Mouse (Mus musculus) CH12.LX (cell line): ENCODE measurements around the gene Dvl2. TPM values are rescaled to one million over a fixed set of nuclear protein-coding genes. Genes with fewer than 3 reads are reported as not detected.

Experiments used
- DNase-seq: peaks from one replicate; pipeline ENCODE4 v3.0.0-alpha.2; 2013; ENCODE audit errors: extremely low read depth
- H3K27ac ChIP-seq: 2 replicates; pipeline ENCODE4 v1.5.1; 2012; ENCODE audit warnings: low read depth, mild to moderate bottlenecking, control low read depth, moderate library complexity; ENCODE audit not compliant: insufficient read depth
- H3K27me3 ChIP-seq: replicated peaks from 2 replicates; pipeline ENCODE3; 2012; ENCODE audit warnings: inconsistent platforms
- H3K36me3 ChIP-seq, 2 experiments: replicated peaks in 1 of 2; 2 replicates each; pipeline versions ENCODE3 to v1.6.1; 2012; ENCODE audit warnings: inconsistent platforms in 1 of 2, low read length in 1 of 2, mild to moderate bottlenecking in 1 of 2, mixed read lengths in 1 of 2, moderate library complexity in 1 of 2; ENCODE audit not compliant: control insufficient read depth in 1 of 2, insufficient read depth in 1 of 2
- H3K4me1 ChIP-seq, 2 experiments: 2 replicates each; pipeline ENCODE4 v1.6.1; 2012; ENCODE audit warnings: inconsistent platforms in 1 of 2, moderate library complexity in 1 of 2; ENCODE audit not compliant: insufficient read depth in 2 of 2, control insufficient read depth in 1 of 2
- H3K4me2 ChIP-seq: 2 replicates; pipeline ENCODE4 v1.6.1; 2012; ENCODE audit warnings: low read depth, mild to moderate bottlenecking, control low read depth; ENCODE audit not compliant: poor library complexity, insufficient read depth, severe bottlenecking
- H3K4me3 ChIP-seq, 3 experiments: fragments of 150-350 bp in 1 of 3; sonication (generic) in 1 of 3; replicated peaks in 1 of 3; 2 replicates each; pipeline versions ENCODE3 to v1.5.1; 2011 to 2012; ENCODE audit warnings: low read depth in 2 of 3, low read length in 2 of 3, mild to moderate bottlenecking in 2 of 3, moderate library complexity in 2 of 3, control low read depth in 1 of 3, improper control_type of control experiment in 1 of 3, inconsistent platforms in 1 of 3, mixed read lengths in 1 of 3; ENCODE audit not compliant: poor library complexity in 1 of 3
- H3K79me2 ChIP-seq: replicated peaks from 2 replicates; pipeline ENCODE4 v1.6.1; 2012; ENCODE audit warnings: mild to moderate bottlenecking, moderate library complexity; ENCODE audit not compliant: control insufficient read depth, poor library complexity, insufficient read depth, severe bottlenecking; ENCODE audit errors: extremely low read depth
- H3K9ac ChIP-seq: 2 replicates; pipeline ENCODE4 v1.6.1; 2012; ENCODE audit warnings: low read depth, mild to moderate bottlenecking, control low read depth, moderate library complexity; ENCODE audit not compliant: insufficient read depth
- H3K9me3 ChIP-seq: replicated peaks from 2 replicates; pipeline ENCODE3; 2012; ENCODE audit warnings: low read length, inconsistent platforms, mixed read lengths
- BHLHE40 ChIP-seq: IDR thresholded peaks from 2 replicates; pipeline ENCODE4 v1.6.1; 2011; ENCODE audit warnings: mild to moderate bottlenecking, low read depth, low read length, improper control_type of control experiment
- CHD1 ChIP-seq: IDR thresholded peaks from 2 replicates; pipeline ENCODE4 v1.6.1; 2012; ENCODE audit warnings: low read depth, low read length, improper control_type of control experiment, inconsistent platforms
- CTCF ChIP-seq, 2 experiments: IDR thresholded peaks in 1 of 2; conservative IDR thresholded peaks in 1 of 2; 2 replicates each; pipeline ENCODE4 v1.5.1; 2011 to 2012; ENCODE audit warnings: low read depth in 2 of 2, low read length in 2 of 2, improper control_type of control experiment in 1 of 2, inconsistent platforms in 1 of 2, mild to moderate bottlenecking in 1 of 2, moderate library complexity in 1 of 2
- E2F4 ChIP-seq: IDR thresholded peaks from 2 replicates; pipeline ENCODE4 v1.6.1; 2011; ENCODE audit warnings: low read depth, low read length, improper control_type of control experiment; ENCODE audit not compliant: insufficient replicate concordance
- ELF1 ChIP-seq: IDR thresholded peaks from 2 replicates; pipeline ENCODE4 v1.6.1; 2014; ENCODE audit warnings: low read depth, mild to moderate bottlenecking, inconsistent platforms, low read length, improper control_type of control experiment
- EP300 ChIP-seq: IDR thresholded peaks from 2 replicates; pipeline ENCODE4 v1.6.1; 2011; ENCODE audit warnings: low read length, improper control_type of control experiment
- ETS1 ChIP-seq: conservative IDR thresholded peaks from 2 replicates; pipeline ENCODE4 v1.6.1; 2012; ENCODE audit warnings: low read depth, mild to moderate bottlenecking, inconsistent platforms, low read length, improper control_type of control experiment, moderate library complexity
- GABPA ChIP-seq: IDR thresholded peaks from 2 replicates; pipeline ENCODE4 v1.6.1; 2012; ENCODE audit warnings: low read depth, low read length, improper control_type of control experiment, inconsistent platforms; ENCODE audit not compliant: insufficient replicate concordance
- IRF4 ChIP-seq: IDR thresholded peaks from 2 replicates; pipeline ENCODE4 v1.6.1; 2014; ENCODE audit warnings: low read depth, mild to moderate bottlenecking, inconsistent platforms, low read length, improper control_type of control experiment
- JUN ChIP-seq: IDR thresholded peaks from 2 replicates; pipeline ENCODE4 v1.6.1; 2011; ENCODE audit warnings: low read depth, mild to moderate bottlenecking, low read length, improper control_type of control experiment, moderate library complexity; ENCODE audit not compliant: insufficient read depth
- KAT2A ChIP-seq: IDR thresholded peaks from 2 replicates; pipeline ENCODE4 v1.6.1; 2012; ENCODE audit warnings: low read length, improper control_type of control experiment, inconsistent platforms; ENCODE audit not compliant: insufficient replicate concordance
- MAFK ChIP-seq: IDR thresholded peaks from 2 replicates; pipeline ENCODE4 v1.6.1; 2011; ENCODE audit warnings: low read length, improper control_type of control experiment; ENCODE audit not compliant: insufficient replicate concordance
- MAX ChIP-seq: IDR thresholded peaks from 2 replicates; pipeline ENCODE4 v1.6.1; 2011; ENCODE audit warnings: low read length, improper control_type of control experiment
- MAZ ChIP-seq: IDR thresholded peaks from 2 replicates; pipeline ENCODE4 v1.6.1; 2012; ENCODE audit warnings: low read depth, mild to moderate bottlenecking, inconsistent platforms, low read length, improper control_type of control experiment, moderate library complexity
- MXI1 ChIP-seq: IDR thresholded peaks from 2 replicates; pipeline ENCODE4 v1.6.1; 2011; ENCODE audit warnings: mild to moderate bottlenecking, low read depth, low read length, improper control_type of control experiment
- MYC ChIP-seq: IDR thresholded peaks from 2 replicates; pipeline ENCODE4 v1.6.1; 2011; ENCODE audit warnings: low read depth, mild to moderate bottlenecking, improper control_type of control experiment, low read length
- NELFE ChIP-seq: IDR thresholded peaks from 2 replicates; pipeline ENCODE4 v1.6.1; 2011; ENCODE audit warnings: low read depth, low read length, improper control_type of control experiment
- PAX5 ChIP-seq: IDR thresholded peaks from 2 replicates; pipeline ENCODE4 v1.6.1; 2012; ENCODE audit warnings: low read length, inconsistent platforms, mixed read lengths
- POLR2A ChIP-seq: IDR thresholded peaks from 2 replicates; pipeline ENCODE4 v1.6.1; 2011; ENCODE audit warnings: low read depth, mild to moderate bottlenecking, improper control_type of control experiment, low read length
- RAD21 ChIP-seq: IDR thresholded peaks from 2 replicates; pipeline ENCODE4 v1.6.1; 2011; ENCODE audit warnings: low read depth, mild to moderate bottlenecking, low read length, improper control_type of control experiment, moderate library complexity
- TCF12 ChIP-seq: IDR thresholded peaks from 2 replicates; pipeline ENCODE4 v1.6.1; 2014; ENCODE audit warnings: low read depth, mild to moderate bottlenecking, inconsistent platforms, low read length, improper control_type of control experiment
- USF1 ChIP-seq: IDR thresholded peaks from 2 replicates; pipeline ENCODE4 v1.6.1; 2014; ENCODE audit warnings: low read depth, mild to moderate bottlenecking, inconsistent platforms, low read length, improper control_type of control experiment
- ZC3H11A ChIP-seq: IDR thresholded peaks from 2 replicates; pipeline ENCODE4 v1.6.1; 2012; ENCODE audit warnings: low read depth, mild to moderate bottlenecking, inconsistent platforms, low read length, improper control_type of control experiment
- ZKSCAN1 ChIP-seq: IDR thresholded peaks from 2 replicates; pipeline ENCODE4 v1.6.1; 2012; ENCODE audit warnings: low read depth, inconsistent platforms, low read length, improper control_type of control experiment, borderline replicate concordance
- ZNF384 ChIP-seq: IDR thresholded peaks from 2 replicates; pipeline ENCODE4 v1.6.1; 2012; ENCODE audit warnings: low read depth, low read length, improper control_type of control experiment, inconsistent platforms
- dilution Hi-C: fragments of 300-500 bp; cut with MboI; formaldehyde crosslinking; loops from 2 replicates; pipeline ENCODE4 v1.14.3; 2020; ENCODE audit warnings: low sequenced_read_pairs; ENCODE audit not compliant: extremely low pct_unique_long_range_greater_than_20kb, extremely low pct_ligation_motif_present
- in situ Hi-C: fragments of 300-500 bp; cut with MboI; formaldehyde crosslinking; loops from 3 replicates; pipeline ENCODE4 v1.14.3; 2019; ENCODE audit warnings: low sequenced_read_pairs, low pct_ligation_motif_present, low pct_unique_long_range_greater_than_20kb, mixed read lengths
- polyA plus RNA-seq: library from polyadenylated mRNA; unstranded; fragments of >175 nt; gene quantifications from 2 replicates; pipeline ENCODE4 v1.2.1, GENCODE M21; 2012; ENCODE audit warnings: low read depth; ENCODE audit not compliant: insufficient read length
- total RNA-seq, 2 experiments: library from RNA; depleted of rRNA; stranded (reverse); fragments of 300-350 nt in 1 of 2; fragments of >200 nt in 1 of 2; gene quantifications; 2 replicates each; pipeline ENCODE4 v1.2.3; 2012 to 2014

The Dvl2 gene
- total and polyA plus RNA-seq, 3 experiments: 15.1 to 30.6 (median 27.1) TPM

DNA sequence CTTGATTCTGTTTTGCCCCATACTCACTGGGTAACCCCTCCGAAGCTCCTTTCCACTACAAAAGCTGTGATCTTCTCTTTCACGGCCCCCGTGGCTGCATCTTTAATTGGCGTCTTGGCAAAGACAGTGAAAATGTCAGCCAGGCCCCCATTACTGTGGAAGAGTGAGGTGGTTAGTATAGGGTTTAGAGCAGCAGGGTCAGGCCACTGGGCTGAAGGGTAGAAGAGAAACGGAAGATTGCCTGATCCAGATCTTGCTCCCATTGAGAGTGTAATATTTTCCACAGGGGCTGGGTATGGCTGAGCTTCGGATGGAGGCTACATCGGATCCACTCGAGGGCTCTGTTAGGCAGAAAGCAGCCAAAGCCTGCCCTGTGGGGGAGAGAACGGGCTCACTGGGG is 12.5 kb downstream of the Dvl2 start:
- Histone ChIP-seq H3K9ac (no peak overlapping the region), H3K27ac (no peak overlapping the region), H3K79me2 (no peaks in the 10 kb centered on the region), H3K27me3 (no peaks in the 10 kb centered on the region), H3K4me3 (no peak overlapping the region), H3K4me2 (no peak overlapping the region), H3K4me1 (peaks cover 14 to 21% of the 10 kb centered on the region in 2 experiments), H3K9me3 (no peaks in the 10 kb centered on the region), H3K36me3 (peaks cover 59 to 66% of the 10 kb centered on the region in 2 experiments)
- DNase-seq: no peak
- in situ Hi-C loops: loop anchor here (5.0 to 25.0 kb wide), 2 partner anchors 61 to 926 kb away; partner anchors contain the start of genes Per1 and Vamp2
- dilution Hi-C loops: no loop called here
- TF ChIP-seq RAD21 (no peak), JUN (no peak), CHD1 (no peak), ZNF384 (no peak), KAT2A (no peak), ZC3H11A (no peak), ZKSCAN1 (no peak), MXI1 (no peak), NELFE (no peak), IRF4 (no peak)

DNA sequence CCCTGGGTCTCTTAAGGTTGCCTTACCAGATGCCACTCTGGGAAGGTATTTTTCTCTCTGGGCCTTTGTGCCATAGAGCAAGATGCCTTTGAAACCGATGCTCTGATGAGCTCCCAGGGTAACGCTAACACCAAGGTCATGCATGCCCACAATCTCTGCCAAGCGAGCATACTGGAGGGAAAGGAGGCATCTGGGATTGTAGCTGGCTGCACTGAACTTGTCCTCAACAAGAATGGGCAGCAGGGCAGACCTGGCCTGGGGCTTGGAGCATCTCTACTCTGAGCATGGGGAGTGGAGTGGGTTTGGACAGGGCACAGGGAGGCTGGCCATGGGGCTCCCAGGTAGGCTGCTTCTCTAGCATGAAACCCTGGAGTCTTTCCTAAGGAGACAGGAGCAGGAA is 13.0 kb downstream of the Dvl2 start:
- no peak for DNase-seq
- H3K9ac ChIP-seq: no peak overlapping the region
- no peak overlapping the region for H3K4me2 ChIP-seq
- in situ Hi-C loops (loop anchor here (5.0 to 25.0 kb wide), 2 partner anchors 61 to 926 kb away; partner anchors contain the start of genes Per1 and Vamp2), dilution Hi-C loops (no loop called here)
- no peaks in the 10 kb centered on the region for H3K79me2 ChIP-seq
- H3K4me1 ChIP-seq: peaks cover 14 to 21% of the 10 kb centered on the region in 2 experiments
- no peak overlapping the region for H3K4me3 ChIP-seq
- peaks cover 55 to 61% of the 10 kb centered on the region in 2 experiments for H3K36me3 ChIP-seq
- no peaks in the 10 kb centered on the region for H3K9me3 ChIP-seq
- no peaks in the 10 kb centered on the region for H3K27me3 ChIP-seq
- no peak overlapping the region for H3K27ac ChIP-seq
- no peak for TF ChIP-seq KAT2A
- TF ChIP-seq JUN: no peak
- no peak for TF ChIP-seq MAFK
- TF ChIP-seq BHLHE40: no peak
- TF ChIP-seq, all 38 proteins: peak for 0

DNA sequence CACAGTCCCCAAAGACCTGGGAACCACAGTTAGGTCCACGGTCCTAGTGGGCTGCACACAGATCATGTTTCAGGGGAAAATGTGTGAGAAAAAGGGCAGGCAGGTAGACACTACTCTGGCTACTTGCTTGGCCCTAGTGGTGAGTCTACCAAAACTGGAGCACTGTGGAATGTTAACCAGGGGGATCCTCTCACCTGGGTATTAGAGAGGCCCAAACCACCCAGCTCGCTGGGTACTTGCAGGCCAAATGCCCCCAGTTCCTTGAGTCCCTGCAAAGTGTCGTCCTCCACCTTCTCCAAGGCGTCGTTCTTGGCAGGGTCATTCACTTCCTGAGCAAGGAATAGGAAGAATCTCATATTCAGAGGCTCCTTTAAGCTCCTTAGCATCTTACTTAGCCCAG is 13.7 kb downstream of the Dvl2 start:
- dilution Hi-C loops (no loop called here), in situ Hi-C loops (loop anchor here (5.0 to 25.0 kb wide), 2 partner anchors 62 to 927 kb away; partner anchors contain the start of genes Per1 and Vamp2)
- Histone ChIP-seq H3K27me3 (no peaks in the 10 kb centered on the region), H3K9ac (peak overlapping the region; percentile 74; the same call in 1 of the 2 replicates), H3K27ac (no peak overlapping the region), H3K36me3 (peaks cover 49 to 55% of the 10 kb centered on the region in 2 experiments), H3K79me2 (no peaks in the 10 kb centered on the region), H3K4me3 (no peak overlapping the region), H3K4me2 (peak overlapping the region; percentile 44; the same call in 1 of the 2 replicates), H3K4me1 (peaks cover 14 to 21% of the 10 kb centered on the region in 2 experiments), H3K9me3 (no peaks in the 10 kb centered on the region)
- DNase-seq: no peak
- TF ChIP-seq E2F4 (no peak), BHLHE40 (no peak), ELF1 (no peak), PAX5 (no peak), MAX (no peak), ZC3H11A (no peak), MAZ (no peak), USF1 (no peak), EP300 (no peak), ETS1 (no peak), JUN (no peak), MYC (no peak), CTCF (conservative IDR thresholded peaks at IDR 0.05 in 1 of 2, IDR thresholded peaks at IDR 0.05 in 1 of 2; ENCODE audit: low read depth in 2 of 2, low read length in 2 of 2) (no peak), GABPA (no peak), POLR2A (no peak), TCF12 (no peak)
